Mouse (Mus musculus): ENCODE results near the gene Zc2hc1b. TPM values are rescaled to one million over a fixed set of nuclear protein-coding genes. Genes with fewer than 3 reads are reported as not detected.

Gene Zc2hc1b
- polyA plus RNA-seq, 1 experiment from 2014 or later = not detected

Other genes starting within 250 kb of the Zc2hc1b start
- 1.3 and 1.7 TPM in 2 replicates for gene Stx11, start 213.7 kb downstream of the Zc2hc1b start, polyA plus RNA-seq (2015; fragmentation: Nextera tagmentation; extraction: Ambion mirVana)
- gene Sf3b5, start 172.7 kb downstream of the Zc2hc1b start, polyA plus RNA-seq (2015; fragmentation: Nextera tagmentation; extraction: Ambion mirVana) = 20.4 and 20.8 TPM in 2 replicates
- 26.3 and 31.0 TPM in 2 replicates for gene Plagl1, start 117.5 kb downstream of the Zc2hc1b start, polyA plus RNA-seq (2015; fragmentation: Nextera tagmentation; extraction: Ambion mirVana)
- gene Ltv1, start 15.1 kb upstream of the Zc2hc1b start, polyA plus RNA-seq (2015; fragmentation: Nextera tagmentation; extraction: Ambion mirVana) = 33.8 and 35.8 TPM in 2 replicates

Measured in midbrain, embryonic 16.5 days (tissue).